Mouse (Mus musculus) embryo, embryonic 9.5 days (tissue): ENCODE measurements at regions not wholly inside any gene's neighbourhood (a gene's known extent, or its start where the extent isn't known, plus 50 kb on each side); places are given as distances from the start of the nearest gene placed in this dataset.

Experiments used
- DNase-seq: peaks from one replicate; pipeline ENCODE4 v3.0.0-alpha.2; 2017; ENCODE audit errors: extremely low spot score

- DNase-seq: no peak
Observed at GRCm38 (mm10) chr2:50942741-50943140, 206.2 kb downstream of the Rnd3 start.

- no peak for DNase-seq
Observed at GRCm38 (mm10) chr2:50932936-50933335, 216.0 kb downstream of the Rnd3 start.

GRCm38 (mm10) chr2:50921002-50921401 is 227.9 kb downstream of the Rnd3 start:
- DNase-seq: no peak

- DNase-seq: no peak
Observed at GRCm38 (mm10) chr2:50916323-50917221, 232.3 kb downstream of the Rnd3 start.

- no peak for DNase-seq
Observed at GRCm38 (mm10) chr2:50915149-50915548, 233.8 kb downstream of the Rnd3 start.

- DNase-seq: no peak
Observed at GRCm38 (mm10) chr2:50914176-50914575, 234.7 kb downstream of the Rnd3 start.

GRCm38 (mm10) chr2:50908762-50909161 is 240.1 kb downstream of the Rnd3 start:
- no peak for DNase-seq

- DNase-seq: no peak
Observed at GRCm38 (mm10) chr2:50902701-50903100, 246.2 kb downstream of the Rnd3 start.

- no peak for DNase-seq
Observed at GRCm38 (mm10) chr2:50902220-50902619, 246.7 kb downstream of the Rnd3 start.

- DNase-seq: no peak
Observed at GRCm38 (mm10) chr2:50888992-50889391, 259.9 kb downstream of the Rnd3 start.

- no peak for DNase-seq
Observed at GRCm38 (mm10) chr2:50887954-50888353, 261.0 kb downstream of the Rnd3 start.

- DNase-seq: no peak
Observed at GRCm38 (mm10) chr2:50885924-50886315, 263.0 kb downstream of the Rnd3 start.

- no peak for DNase-seq
Observed at GRCm38 (mm10) chr2:50885280-50885923, 263.5 kb downstream of the Rnd3 start.

- no peak for DNase-seq
Observed at GRCm38 (mm10) chr2:50881514-50882038, 267.3 kb downstream of the Rnd3 start.

- DNase-seq: no peak
Observed at GRCm38 (mm10) chr2:50880806-50881205, 268.1 kb downstream of the Rnd3 start.

GRCm38 (mm10) chr2:50877716-50878115 is 271.2 kb downstream of the Rnd3 start:
- DNase-seq: no peak

GRCm38 (mm10) chr2:50875072-50875471 is 273.8 kb downstream of the Rnd3 start:
- no peak for DNase-seq

GRCm38 (mm10) chr2:50853538-50854244 is 295.2 kb downstream of the Rnd3 start:
- DNase-seq: no peak

GRCm38 (mm10) chr2:50852413-50852919 is 296.4 kb downstream of the Rnd3 start:
- DNase-seq: no peak

GRCm38 (mm10) chr2:50850071-50850470 is 298.8 kb downstream of the Rnd3 start:
- no peak for DNase-seq

GRCm38 (mm10) chr2:50841881-50842280 is 307.0 kb downstream of the Rnd3 start:
- no peak for DNase-seq
